20 mouse cellular contexts compared by ENCODE assay signal in genomic region chr2:6505531-6505930, GRCm38 (mm10).
DNase-seq lines count a peak whose midpoint lies in the region; ATAC-seq and TF ChIP-seq lines count a peak whose summit lies in the region.
"Had no signal": no experiment of that assay in that cellular context is flagged by ENCODE, and none has a peak within 500 bp of the region (broad histone marks: within the 10 kb centered on the region; RNA-seq: fewer than 3 reads in every experiment).

No protein-coding gene starts in this region.

- H3K27me3 ChIP-seq in heart, embryonic 10.5 days (ENCODE audit: insufficient read depth, poor library complexity, severe bottlenecking), result 0 out of 2 replicates have a peak, but pooled peaks cover 2% of the 10 kb centered on the region
- no peaks in the 10 kb centered on the region for H3K27me3 ChIP-seq in heart, adult 2 months (ENCODE audit: control insufficient read depth, insufficient read depth, low read length)
- no peaks in the 10 kb centered on the region for H3K27me3 ChIP-seq in lung, embryonic 15.5 days
- no peaks in the 10 kb centered on the region for H3K27me3 ChIP-seq in neural tube, embryonic 15.5 days (replicated peaks)
- H3K27me3 ChIP-seq: CH12.LX; heart, embryonic 15.5 days had no signal

- no peak overlapping the region for H3K27ac ChIP-seq in heart, embryonic 10.5 days
- no peak overlapping the region for H3K27ac ChIP-seq in heart, adult 2 months
- no peak overlapping the region for H3K27ac ChIP-seq in lung, embryonic 15.5 days
- peak overlapping the region; percentile 76 for H3K27ac ChIP-seq in neural tube, embryonic 15.5 days (replicated peaks)
- H3K27ac ChIP-seq: heart, embryonic 15.5 days; layer of hippocampus, adult 2 months; stomach, postnatal 0 days had no signal

- TF ChIP-seq POLR2A in heart, adult 2 months (IDR thresholded peaks at IDR 0.05; ENCODE audit: insufficient read depth, low read depth, low read length), result no peak

- H3K4me2 ChIP-seq in lung, embryonic 15.5 days, result no peak overlapping the region
- no peak overlapping the region for H3K4me2 ChIP-seq in neural tube, embryonic 15.5 days
- H3K4me2 ChIP-seq: heart, embryonic 15.5 days; hindbrain, embryonic 14.5 days had no signal

- H3K4me1 ChIP-seq in heart, embryonic 10.5 days, result 0 out of 2 replicates have a peak, but pooled peaks cover 6% of the 10 kb centered on the region
- no peaks in the 10 kb centered on the region for H3K4me1 ChIP-seq in heart, adult 2 months (ENCODE audit: control insufficient read depth, insufficient read depth, low read length)
- no peaks in the 10 kb centered on the region for H3K4me1 ChIP-seq in lung, embryonic 15.5 days
- H3K4me1 ChIP-seq in neural tube, embryonic 15.5 days, result peaks cover 22% of the 10 kb centered on the region
- H3K4me1 ChIP-seq: heart, embryonic 15.5 days had no signal

- ATAC-seq in lung, embryonic 15.5 days (ENCODE audit: borderline replicate concordance, extremely low read depth, low FRiP score, low TSS enrichment), result 0 out of 2 replicates have a peak, but pooled peaks have one; percentile 42
- peak; percentile 25; the same call in 1 of the 2 replicates for ATAC-seq in neural tube, embryonic 15.5 days (ENCODE audit: low FRiP score)
- ATAC-seq: intestine, postnatal 0 days; liver, postnatal 0 days had no signal

- H3K9me3 ChIP-seq in heart, embryonic 10.5 days, result no peaks in the 10 kb centered on the region
- H3K9me3 ChIP-seq in lung, embryonic 15.5 days, result no peaks in the 10 kb centered on the region
- no peaks in the 10 kb centered on the region for H3K9me3 ChIP-seq in neural tube, embryonic 15.5 days (replicated peaks)
- H3K9me3 ChIP-seq: heart, embryonic 15.5 days; megakaryocyte, embryonic 14.5 days had no signal

- peak; percentile 46 for DNase-seq in heart, embryonic 10.5 days (ENCODE audit: low spot score)
- no peak for DNase-seq in heart, adult 2 months
- DNase-seq in lung, adult 18-20 months, result no peak
- DNase-seq in forelimb bud, embryonic 11.5 days (ENCODE audit: low read depth, low spot score), result peak; percentile 14
- no peak for DNase-seq in adrenal gland, postnatal 25 days
- DNase-seq: cerebellum, adult 18-20 months; forebrain, postnatal 0 days; kidney, postnatal 14 days; layer of hippocampus, postnatal 36 days; liver, postnatal 0 days; thymus, postnatal 25 days had no signal

- no peaks in the 10 kb centered on the region for H3K36me3 ChIP-seq in heart, embryonic 10.5 days
- no peaks in the 10 kb centered on the region for H3K36me3 ChIP-seq in heart, adult 2 months (ENCODE audit: control insufficient read depth, insufficient read depth, low read length)
- H3K36me3 ChIP-seq in lung, embryonic 15.5 days, result no peaks in the 10 kb centered on the region
- no peaks in the 10 kb centered on the region for H3K36me3 ChIP-seq in neural tube, embryonic 15.5 days
- H3K36me3 ChIP-seq: heart, embryonic 15.5 days had no signal

- H3K9ac ChIP-seq in heart, adult 2 months (ENCODE audit: low read depth, low read length), result no peak overlapping the region
- H3K9ac ChIP-seq in lung, embryonic 15.5 days, result no peak overlapping the region
- H3K9ac ChIP-seq in neural tube, embryonic 15.5 days (replicated peaks), result no peak overlapping the region
- H3K9ac ChIP-seq: forebrain, postnatal 0 days; heart, embryonic 15.5 days; hindbrain, embryonic 14.5 days; liver, postnatal 0 days had no signal

- no peak for TF ChIP-seq EP300 in heart, adult 2 months (IDR thresholded peaks at IDR 0.05; ENCODE audit: insufficient read depth, low read depth, low read length)

- intact Hi-C loops in heart, adult 2 months (cut with DNase I), result no loop called here

- 80% methylated on average over 12 of the region's 12 CpGs for WGBS in heart, embryonic 10.5 days
- WGBS in heart, adult 2 months, result 87% methylated on average over 12 of the region's 12 CpGs
- 83% methylated on average over 12 of the region's 12 CpGs for WGBS in lung, embryonic 15.5 days
- 62% methylated on average over 12 of the region's 12 CpGs for WGBS in neural tube, embryonic 15.5 days

- no peak for TF ChIP-seq CTCF in heart, adult 2 months (IDR thresholded peaks at IDR 0.05)

- H3K79me2 ChIP-seq in heart, adult 2 months (replicated peaks; ENCODE audit: control insufficient read depth, insufficient read depth, low read length), result no peaks in the 10 kb centered on the region

- H3K4me3 ChIP-seq in heart, embryonic 10.5 days, result no peak overlapping the region
- no peak overlapping the region for H3K4me3 ChIP-seq in heart, adult 2 months
- no peak overlapping the region for H3K4me3 ChIP-seq in lung, embryonic 15.5 days
- H3K4me3 ChIP-seq in neural tube, embryonic 15.5 days (replicated peaks), result no peak overlapping the region
- H3K4me3 ChIP-seq: heart, embryonic 15.5 days; layer of hippocampus, adult 2 months; megakaryocyte, embryonic 14.5 days had no signal

Comparison
In these comparisons a context has a peak if more than half of its experiments do, and no peak if none do; other contexts are left out.
1. DNase-seq: peak in heart, embryonic 10.5 days (single experiment) and forelimb bud, embryonic 11.5 days (single experiment); none in heart, adult 2 months (0 of 2), lung, adult 18-20 months (0 of 2) and adrenal gland, postnatal 25 days (single experiment).